In the genomic region with DNA sequence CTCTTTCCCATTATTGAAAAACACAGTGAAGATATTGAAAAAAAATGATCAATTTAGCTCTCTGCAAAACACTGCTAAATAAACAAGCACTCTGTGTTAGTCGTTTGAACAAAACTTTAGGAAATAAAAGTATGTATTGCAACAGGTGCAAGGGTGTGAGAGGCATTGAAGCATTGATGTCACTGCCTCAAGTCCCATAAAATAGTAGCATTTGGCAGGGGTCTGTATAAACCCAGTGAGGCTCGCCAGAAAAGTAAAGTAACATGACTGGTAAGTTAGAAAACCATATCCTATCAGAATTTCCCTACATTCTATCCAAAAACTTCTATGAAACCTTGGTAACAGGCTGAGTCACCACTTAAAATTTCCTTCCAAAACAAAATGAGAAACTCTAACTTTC, we compare ENCODE assay signal across 23 mouse cellular contexts.
DNase-seq lines count a peak whose midpoint lies in the region; ATAC-seq and TF ChIP-seq lines count a peak whose summit lies in the region.
"Had no signal": no experiment of that assay in that cellular context is flagged by ENCODE, and none has a peak within 500 bp of the region (broad histone marks: within the 10 kb centered on the region; RNA-seq: fewer than 3 reads in every experiment).

No protein-coding gene starts in this region.

- no peak for TF ChIP-seq CTCF in embryonic fibroblast, embryonic 13.5 days (IDR thresholded peaks at IDR 0.05; ENCODE audit: borderline replicate concordance, insufficient read depth, low read length)

- peak; percentile 71; the same call in 1 of the 2 replicates for ATAC-seq in limb, embryonic 14.5 days (ENCODE audit: low FRiP score, low read depth)
- ATAC-seq in hindbrain, embryonic 16.5 days = no peak
- ATAC-seq: activated CD4-positive, CD25-positive, alpha-beta regulatory T cell, adult 4 months; forebrain, embryonic 14.5 days; forebrain, embryonic 16.5 days; Patski had no signal

- H3K27me3 ChIP-seq in limb, embryonic 14.5 days (ENCODE audit: control insufficient read depth, insufficient read depth, low read length) = no peaks in the 10 kb centered on the region
- no peaks in the 10 kb centered on the region for H3K27me3 ChIP-seq in limb, embryonic 10.5 days (ENCODE audit: low read depth, poor library complexity, severe bottlenecking)
- no peaks in the 10 kb centered on the region for H3K27me3 ChIP-seq in hindbrain, embryonic 16.5 days (replicated peaks; ENCODE audit: control insufficient read depth, insufficient read depth, low read length)
- H3K27me3 ChIP-seq: embryonic facial prominence, embryonic 12.5 days; forebrain, embryonic 12.5 days had no signal

- 0 out of 2 replicates have a peak, but pooled peaks cover 4% of the 10 kb centered on the region for H3K4me1 ChIP-seq in limb, embryonic 14.5 days (ENCODE audit: control insufficient read depth, insufficient read depth, low read length)
- no peaks in the 10 kb centered on the region for H3K4me1 ChIP-seq in limb, embryonic 10.5 days
- H3K4me1 ChIP-seq in embryonic fibroblast, embryonic 13.5 days (ENCODE audit: control insufficient read depth, insufficient read depth, low read length) = peaks cover 3% of the 10 kb centered on the region; the same call in 1 of the 2 replicates
- H3K4me1 ChIP-seq in hindbrain, embryonic 16.5 days (ENCODE audit: control insufficient read depth, insufficient read depth, low read depth, low read length) = no peaks in the 10 kb centered on the region
- H3K4me1 ChIP-seq: embryonic facial prominence, embryonic 10.5 days; embryonic facial prominence, embryonic 12.5 days; forebrain, embryonic 10.5 days; forebrain, embryonic 12.5 days had no signal

- H3K4me2 ChIP-seq in limb, embryonic 14.5 days (replicated peaks; ENCODE audit: low read depth, low read length, severe bottlenecking) = no peak overlapping the region
- no peak overlapping the region for H3K4me2 ChIP-seq in hindbrain, embryonic 16.5 days (ENCODE audit: low read length)
- H3K4me2 ChIP-seq: embryonic facial prominence, embryonic 12.5 days; forebrain, embryonic 12.5 days had no signal

- H3K36me3 ChIP-seq in limb, embryonic 14.5 days (ENCODE audit: control insufficient read depth, insufficient read depth, low read length) = no peaks in the 10 kb centered on the region
- H3K36me3 ChIP-seq in limb, embryonic 10.5 days = no peaks in the 10 kb centered on the region
- no peaks in the 10 kb centered on the region for H3K36me3 ChIP-seq in hindbrain, embryonic 16.5 days (ENCODE audit: control insufficient read depth, insufficient read depth, low read length)
- H3K36me3 ChIP-seq: embryonic facial prominence, embryonic 10.5 days; embryonic facial prominence, embryonic 12.5 days; forebrain, embryonic 10.5 days; forebrain, embryonic 12.5 days had no signal

- H3K4me3 ChIP-seq in limb, embryonic 14.5 days (replicated peaks; ENCODE audit: low read length) = no peak overlapping the region
- H3K4me3 ChIP-seq in limb, embryonic 10.5 days = no peak overlapping the region
- no peak overlapping the region for H3K4me3 ChIP-seq in embryonic fibroblast, embryonic 13.5 days (ENCODE audit: insufficient read depth, low read length)
- H3K4me3 ChIP-seq in hindbrain, embryonic 16.5 days (ENCODE audit: low read length) = no peak overlapping the region
- H3K4me3 ChIP-seq: embryonic facial prominence, embryonic 10.5 days; embryonic facial prominence, embryonic 12.5 days; erythroblast, embryonic 14.5 days; forebrain, embryonic 10.5 days; forebrain, embryonic 12.5 days had no signal

- 31% methylated on average over 2 of the region's 2 CpGs for WGBS in limb, embryonic 14.5 days
- WGBS in limb, embryonic 10.5 days = 63% methylated on average over 2 of the region's 2 CpGs
- WGBS in hindbrain, embryonic 16.5 days = 68% methylated on average over 2 of the region's 2 CpGs

- H3K27ac ChIP-seq in limb, embryonic 14.5 days (replicated peaks; ENCODE audit: low read depth, low read length) = no peak overlapping the region
- H3K27ac ChIP-seq in limb, embryonic 10.5 days = no peak overlapping the region
- peak overlapping the region; percentile 11; the same call in 1 of the 2 replicates for H3K27ac ChIP-seq in embryonic fibroblast, embryonic 13.5 days (ENCODE audit: insufficient read depth, low read length)
- no peak overlapping the region for H3K27ac ChIP-seq in hindbrain, embryonic 16.5 days (ENCODE audit: low read depth, low read length)
- H3K27ac ChIP-seq: embryonic facial prominence, embryonic 10.5 days; embryonic facial prominence, embryonic 12.5 days; forebrain, embryonic 10.5 days; forebrain, embryonic 12.5 days had no signal

- peak; percentile 68 for DNase-seq in limb, embryonic 14.5 days (ENCODE audit: low spot score)
- DNase-seq in limb, embryonic 10.5 days (ENCODE audit: low spot score) = no peak
- no peak for DNase-seq in c-Kit-positive CD71-positive TER-119-positive erythroid progenitor cells, embryonic 14.5 days (ENCODE audit: low spot score)
- DNase-seq: adrenal gland, adult 8-10 months; adrenal gland, postnatal 14 days; adrenal gland, postnatal 36 days; cerebellum, adult 11 months; cerebellum, adult 18-20 months; cerebellum, adult 8-10 months; cerebellum, adult 9-11 months; cerebellum, postnatal 14 days; cerebellum, postnatal 36 days had no signal

- no peak for TF ChIP-seq POLR2A in limb, embryonic 14.5 days (IDR thresholded peaks at IDR 0.05; ENCODE audit: borderline replicate concordance, extremely low read depth, insufficient read depth, insufficient read length)
- no peak for TF ChIP-seq POLR2A in embryonic fibroblast, embryonic 13.5 days (IDR thresholded peaks at IDR 0.05; ENCODE audit: low read depth, low read length)

- H3K9me3 ChIP-seq in limb, embryonic 14.5 days (ENCODE audit: control insufficient read depth, low read length) = no peaks in the 10 kb centered on the region
- H3K9me3 ChIP-seq in limb, embryonic 10.5 days (replicated peaks) = no peaks in the 10 kb centered on the region
- no peaks in the 10 kb centered on the region for H3K9me3 ChIP-seq in hindbrain, embryonic 16.5 days (ENCODE audit: control insufficient read depth, low read length)
- H3K9me3 ChIP-seq: embryonic facial prominence, embryonic 10.5 days; embryonic facial prominence, embryonic 12.5 days; forebrain, embryonic 10.5 days; forebrain, embryonic 12.5 days had no signal

- no peak overlapping the region for H3K9ac ChIP-seq in limb, embryonic 14.5 days (ENCODE audit: low read depth, low read length, severe bottlenecking)
- no peak overlapping the region for H3K9ac ChIP-seq in hindbrain, embryonic 16.5 days (ENCODE audit: low read depth, low read length)
- H3K9ac ChIP-seq: embryonic facial prominence, embryonic 12.5 days; forebrain, embryonic 12.5 days had no signal
